Mouse (Mus musculus) CD4-positive, CD25-positive, alpha-beta regulatory T cell, adult 9 weeks (primary cell): ENCODE data around the gene Nmur1. TPM values are rescaled to one million over a fixed set of nuclear protein-coding genes. Genes with fewer than 3 reads are reported as not detected.

Experiments used
- polyA plus RNA-seq: library from polyadenylated mRNA; unstranded; fragments of 100-300 nt; shearing (Covaris generic); gene quantifications from one replicate; pipeline ENCODE4 v1.2.1, GENCODE M21; 2017

Gene Nmur1
- 0.45 TPM for polyA plus RNA-seq

GRCm38 (mm10) chr1:86426128-86426527 lies at the start of gene Nmur1, which contains the start of gene Tex44:
Gene Nmur1 (minus strand): TSS chr1:86426228.
Gene Tex44 (plus strand): TSS chr1:86426329.

DNA sequence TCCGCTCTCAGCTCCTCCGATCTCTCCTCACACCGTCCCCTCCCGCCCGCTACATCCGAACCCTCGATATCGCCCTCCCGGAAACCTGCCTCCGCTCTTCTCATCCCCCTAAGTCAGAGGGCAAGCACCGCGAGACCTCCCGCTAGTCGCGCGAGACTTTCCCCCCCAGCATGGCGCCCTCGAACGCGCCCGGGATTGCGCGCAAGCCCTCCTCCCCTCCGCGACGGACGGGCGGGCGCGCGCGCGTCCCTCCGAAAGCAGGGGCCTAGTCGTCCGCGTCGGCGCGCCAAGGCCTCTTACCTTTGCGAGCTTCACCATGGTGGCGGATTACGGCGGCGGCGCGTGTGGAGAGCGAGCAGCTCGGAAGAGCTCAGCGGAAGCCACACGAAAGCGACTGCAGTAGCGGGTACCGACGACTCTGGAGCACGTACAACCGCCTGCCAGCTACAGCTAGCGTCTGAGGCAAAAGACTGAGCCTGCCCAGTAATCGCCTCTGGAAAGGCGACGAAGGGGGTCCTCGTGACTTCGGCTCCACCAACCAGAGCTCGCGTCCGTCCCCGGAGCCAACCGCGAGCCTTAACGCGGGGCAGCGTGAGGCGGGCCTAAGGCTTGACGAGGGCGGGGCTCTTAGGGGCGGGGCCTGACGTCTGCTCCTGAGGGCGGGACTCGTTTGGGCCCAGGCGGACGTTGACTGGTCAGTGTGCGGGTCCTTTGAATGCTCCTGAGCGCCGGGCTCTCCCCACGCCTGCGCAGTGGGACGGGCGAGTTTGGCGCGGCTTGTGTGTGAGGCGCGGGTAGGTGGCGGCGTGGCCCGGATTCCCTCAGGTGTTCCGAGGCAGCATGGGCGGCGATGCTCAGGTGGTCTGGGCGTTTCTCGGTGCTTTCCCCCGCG lies 66.9 kb downstream of the Nmur1 start, which contains the start of gene Ncl:
Ncl (minus strand) TSS at position 495 of the 892 bp plus-strand sequence.

Other genes starting within 250 kb of the Nmur1 start
- not detected for gene B3gnt7, start 123.4 kb downstream of the Nmur1 start, polyA plus RNA-seq
- 462 TPM for gene Ncl, start 66.8 kb downstream of the Nmur1 start, polyA plus RNA-seq
- gene Tex44, start 101 bp upstream of the Nmur1 start, polyA plus RNA-seq: not detected
- 1,891 TPM for gene Ptma, start 100.5 kb upstream of the Nmur1 start, polyA plus RNA-seq
- 30.5 TPM for gene Pde6d, start 156.4 kb upstream of the Nmur1 start, polyA plus RNA-seq
- 32.1 TPM for gene Cops7b, start 156.7 kb upstream of the Nmur1 start, polyA plus RNA-seq
- not detected for gene Nppc, start 244.3 kb upstream of the Nmur1 start, polyA plus RNA-seq